Mouse (Mus musculus) heart, postnatal 36 days (tissue): ENCODE results near the gene Pard6b. TPM values are rescaled to one million over a fixed set of nuclear protein-coding genes. Genes with fewer than 3 reads are reported as not detected.

Experiments
- DNase-seq, 2 experiments: peaks; one replicate each; pipeline ENCODE4 v3.0.0; 2021 to 2022
- intact Hi-C: fragments of 180-260 bp; cut with DNase I; formaldehyde crosslinking; loops from one replicate; pipeline ENCODE4 v1.15.1; 2025
- microRNA-seq, 2 experiments: library from miRNA; unstranded; fragments of <30 nt; microRNA quantifications; one replicate each; pipeline ENCODE4 v1.2.0; 2021; ENCODE audit warnings: borderline number of aligned reads in 2 of 2
- total RNA-seq, 2 experiments: library from RNA; stranded (reverse); gene quantifications; 2 replicates each; pipeline ENCODE4 v1.2.3; 2021

The Pard6b gene
- total RNA-seq, 2 experiments from 2014 or later, result 2.7 to 3.1 TPM

DNA sequence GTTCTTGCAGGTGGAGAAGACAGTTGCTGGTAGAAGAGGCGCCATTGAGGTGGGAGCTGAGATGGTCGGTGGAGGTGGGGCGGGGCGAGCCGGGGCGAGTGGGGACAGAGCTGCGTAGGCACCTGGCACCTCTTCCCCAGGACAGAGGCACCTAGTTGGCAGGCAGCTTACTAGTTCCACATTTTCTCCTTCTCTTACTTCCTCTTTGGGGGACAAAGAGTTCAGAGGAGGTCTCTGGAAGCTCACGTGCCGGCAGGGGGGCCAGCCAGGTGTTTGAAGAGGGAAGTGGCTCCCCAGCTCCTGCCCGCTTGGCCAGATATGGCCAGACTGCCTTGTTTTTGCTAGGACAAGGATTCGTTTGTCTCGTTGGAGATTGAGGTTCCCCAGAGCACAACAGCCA is 38.3 kb downstream of the Pard6b start:
- intact Hi-C loops, result loop anchor here (5.0 kb wide), 1 partner anchor 328 kb away; no protein-coding TSS in a partner anchor
- DNase-seq, result no peak

DNA sequence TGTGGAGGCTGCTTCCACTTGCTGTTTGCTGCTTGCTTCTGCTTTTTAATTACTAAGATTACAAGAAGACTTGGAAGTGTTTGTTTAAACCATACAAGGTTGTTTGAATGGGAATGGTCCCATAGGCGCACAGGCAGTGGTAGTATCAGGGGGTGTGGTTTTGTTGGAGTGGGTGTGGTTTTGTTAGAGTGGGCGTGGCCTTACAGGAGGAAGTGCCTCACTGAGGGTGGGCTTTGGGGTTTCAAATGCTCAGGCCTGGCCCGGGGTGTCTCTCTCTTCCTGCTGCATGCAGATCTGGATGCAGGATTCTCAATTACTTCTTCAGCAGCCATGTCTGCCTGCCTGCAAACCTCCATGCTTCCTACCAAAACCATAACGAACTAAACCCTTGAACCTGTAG is 40.1 kb downstream of the Pard6b start:
- DNase-seq, result no peak
- intact Hi-C loops, result no loop called here

DNA sequence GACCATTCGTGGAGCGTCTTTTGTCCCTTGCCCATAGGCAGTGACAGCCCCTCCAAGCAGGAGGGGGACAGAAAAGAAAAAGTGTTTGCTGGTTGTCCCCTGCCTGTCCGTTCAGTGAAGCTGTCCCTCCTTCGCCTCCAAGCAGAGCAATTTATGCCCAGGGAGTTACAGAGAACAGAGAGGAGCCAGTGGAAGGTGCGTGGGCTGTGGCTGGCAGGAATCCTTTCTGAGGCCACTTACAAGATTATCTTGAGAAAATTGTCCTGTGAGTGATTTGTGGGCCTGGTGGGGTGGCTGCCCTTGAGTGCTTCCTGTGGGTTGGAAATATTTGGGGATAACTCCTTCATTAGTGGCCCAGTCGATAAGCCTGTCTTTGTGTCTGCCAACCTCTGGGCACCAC is 42.8 kb downstream of the Pard6b start:
- intact Hi-C loops, result no loop called here
- DNase-seq, result no peak

DNA sequence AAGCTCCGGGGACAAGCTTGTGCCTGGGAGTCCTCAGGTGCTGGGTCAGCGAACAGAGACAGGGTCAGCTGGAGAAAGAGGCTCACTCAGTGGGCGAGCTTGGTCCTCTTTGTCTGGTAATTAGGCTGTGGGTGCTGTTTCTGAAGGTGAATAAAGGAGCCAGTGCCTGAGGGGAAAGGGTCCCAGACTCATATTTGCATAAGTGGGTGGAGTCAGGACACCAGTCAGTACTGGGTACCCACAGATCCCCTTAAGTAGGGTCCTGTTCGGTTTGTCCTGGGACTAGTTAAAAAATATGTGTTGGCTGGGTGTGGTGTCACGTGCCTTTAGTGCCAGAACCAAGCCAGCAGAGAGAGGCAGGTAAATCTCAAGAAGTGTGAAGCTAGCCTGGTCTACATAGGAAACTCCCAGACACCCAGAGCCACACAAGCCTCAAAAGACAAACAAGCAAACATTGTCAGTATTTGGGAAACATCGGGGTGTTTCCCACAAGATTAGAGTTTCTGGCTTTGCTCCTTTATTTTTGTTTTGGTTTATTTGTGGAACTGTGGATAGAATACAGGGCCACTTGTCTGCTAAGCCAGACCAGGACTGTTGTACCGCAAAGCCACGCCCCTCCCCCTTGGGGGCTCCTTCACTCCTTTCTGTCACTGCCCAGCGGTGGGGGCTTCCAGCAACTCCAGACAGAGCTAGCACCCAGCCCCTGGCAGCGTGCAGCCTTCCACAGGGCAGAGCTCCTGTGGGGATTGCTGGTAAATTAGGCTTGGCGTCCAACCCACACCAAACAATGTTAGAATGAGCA is 44.7 kb downstream of the Pard6b start:
- DNase-seq, result no peak

DNA sequence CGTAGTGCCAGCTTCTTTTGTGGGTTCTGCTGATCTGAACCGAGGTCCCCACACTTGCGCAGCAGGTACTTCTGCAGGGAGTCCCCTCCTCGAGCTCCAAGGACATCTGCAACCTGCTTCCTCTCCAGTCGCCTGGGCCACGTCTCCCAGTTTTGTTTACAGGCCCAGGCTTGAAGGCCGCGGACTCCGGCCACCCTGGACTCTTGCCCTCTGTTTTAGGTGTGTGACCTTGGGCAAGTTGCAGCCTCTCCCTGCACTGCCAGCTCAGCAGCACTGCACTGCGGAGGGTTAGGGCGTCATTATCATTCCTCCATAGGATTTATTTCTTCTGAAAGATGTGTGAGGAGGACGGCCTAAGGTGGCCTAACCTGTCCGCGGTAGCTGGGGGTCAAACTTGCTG is 47.0 kb downstream of the Pard6b start:
- DNase-seq, result no peak
- intact Hi-C loops, result no loop called here

More for the DNA sequence above, 44.7 kb downstream of the Pard6b start:
- intact Hi-C loops, result no loop called here

DNA sequence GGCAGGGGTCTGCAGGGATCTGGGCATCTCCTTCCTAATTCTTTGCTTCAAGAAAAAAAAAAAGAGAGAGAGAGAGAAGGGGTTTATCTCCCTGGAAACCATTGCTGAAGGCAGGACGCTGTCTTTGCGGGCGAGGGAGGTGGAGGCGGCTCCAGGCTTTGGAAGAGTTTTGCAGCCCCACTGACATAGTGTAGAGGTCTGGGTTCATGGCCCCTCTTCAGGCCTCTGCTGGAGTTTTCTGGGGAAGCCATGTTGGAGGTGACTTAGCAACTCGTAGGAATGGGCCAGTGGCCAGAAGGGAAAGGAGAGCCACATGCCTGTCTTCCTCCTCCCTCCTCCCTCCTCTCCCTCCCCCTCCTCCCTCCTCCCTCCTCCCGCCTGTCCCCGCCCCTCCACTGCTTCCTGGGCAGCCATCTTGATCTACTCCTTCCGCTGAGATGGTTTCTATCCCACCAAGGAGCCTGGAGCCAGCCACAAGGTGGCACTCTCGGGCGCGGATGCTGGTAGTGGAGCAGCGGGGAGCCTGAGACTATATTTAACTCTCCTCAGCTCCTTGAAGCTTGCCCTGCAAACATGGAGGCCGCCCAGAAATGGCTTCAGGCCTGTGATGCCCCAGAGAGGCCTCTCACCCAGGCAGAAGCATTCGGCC is 47.5 kb downstream of the Pard6b start:
- intact Hi-C loops, result no loop called here
- peak; percentile 51 to 75 for DNase-seq

DNA sequence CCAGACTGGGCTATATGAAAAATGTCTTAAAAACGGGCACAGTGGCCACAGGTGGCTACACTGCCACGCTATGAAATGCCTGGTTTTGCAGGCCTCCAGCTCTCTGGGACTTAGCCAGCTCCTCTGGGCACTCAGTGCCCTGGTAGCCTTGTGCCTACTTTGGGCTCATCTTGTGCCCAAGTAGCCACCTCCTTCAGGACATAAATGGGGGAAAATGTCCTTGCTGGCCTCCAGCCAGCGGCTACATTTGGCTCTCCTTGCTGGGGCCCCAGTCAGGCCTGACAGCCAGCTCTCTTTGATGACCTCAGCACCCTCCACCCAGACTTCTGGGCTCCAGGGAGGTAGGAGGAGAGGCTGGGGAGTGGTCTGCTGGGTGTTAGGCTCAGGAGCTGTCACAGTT is 49.2 kb downstream of the Pard6b start:
- intact Hi-C loops, result no loop called here
- DNase-seq, result no peak

DNA sequence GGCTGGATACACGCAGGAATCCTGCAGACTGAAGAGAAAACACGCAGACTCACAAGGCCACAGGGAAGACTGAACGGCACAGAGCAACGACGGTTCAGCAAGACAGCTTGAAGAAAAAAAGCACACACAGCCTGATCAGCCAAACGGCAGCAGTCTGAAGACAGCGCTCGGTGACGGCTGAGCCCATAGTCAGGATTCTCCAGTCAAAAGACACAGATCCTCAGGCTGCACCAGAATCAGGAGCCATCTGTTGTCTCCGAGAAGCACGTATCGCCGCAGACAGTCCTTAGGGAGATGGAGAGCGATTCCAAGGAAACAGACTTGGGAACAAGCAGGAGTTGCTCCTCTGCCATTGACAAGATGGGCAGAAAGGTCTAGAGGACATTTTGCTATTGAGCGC is 56.4 kb downstream of the Pard6b start:
- DNase-seq, result no peak
- intact Hi-C loops, result no loop called here

DNA sequence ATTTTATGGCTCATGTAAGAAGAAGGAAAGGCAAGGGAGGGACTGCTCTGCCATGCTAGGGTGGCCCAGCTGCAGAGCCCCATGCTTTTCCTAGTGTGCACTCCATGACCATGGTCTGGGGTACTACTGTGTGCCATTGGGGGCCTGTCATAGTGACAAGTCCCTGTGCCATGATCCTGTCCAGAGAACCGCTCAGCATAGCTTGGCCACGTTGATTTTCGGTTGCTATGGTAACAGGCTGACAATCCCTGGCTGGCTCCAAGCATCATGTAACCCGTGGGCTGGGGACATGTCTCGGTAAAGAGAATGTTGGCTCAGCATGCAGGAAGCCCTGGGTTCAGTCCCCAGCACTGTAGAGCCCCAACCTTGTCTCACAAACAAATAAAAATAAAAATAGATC is 63.0 kb downstream of the Pard6b start:
- intact Hi-C loops, result no loop called here
- DNase-seq, result no peak

DNA sequence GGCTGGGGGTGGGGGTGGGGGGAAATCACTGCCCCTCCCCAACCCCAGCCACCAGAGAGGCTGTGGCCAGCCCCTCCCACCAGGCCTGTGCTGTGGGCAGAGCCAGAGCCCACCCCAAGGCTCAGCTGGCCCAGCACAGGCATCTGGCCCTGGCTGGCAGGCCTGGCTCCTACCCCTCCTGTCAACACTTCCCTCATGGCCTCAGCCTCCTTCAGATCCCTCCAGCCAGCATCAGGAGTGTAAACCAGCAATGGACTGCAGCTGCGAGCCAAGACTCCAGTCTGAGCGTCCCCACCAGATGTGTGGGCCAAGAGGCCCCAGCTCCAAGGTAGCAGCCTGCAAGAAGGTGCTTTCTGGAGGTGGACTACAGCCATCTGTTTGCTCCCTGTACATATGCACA is 64.6 kb downstream of the Pard6b start:
- DNase-seq, result no peak
- intact Hi-C loops, result no loop called here

DNA sequence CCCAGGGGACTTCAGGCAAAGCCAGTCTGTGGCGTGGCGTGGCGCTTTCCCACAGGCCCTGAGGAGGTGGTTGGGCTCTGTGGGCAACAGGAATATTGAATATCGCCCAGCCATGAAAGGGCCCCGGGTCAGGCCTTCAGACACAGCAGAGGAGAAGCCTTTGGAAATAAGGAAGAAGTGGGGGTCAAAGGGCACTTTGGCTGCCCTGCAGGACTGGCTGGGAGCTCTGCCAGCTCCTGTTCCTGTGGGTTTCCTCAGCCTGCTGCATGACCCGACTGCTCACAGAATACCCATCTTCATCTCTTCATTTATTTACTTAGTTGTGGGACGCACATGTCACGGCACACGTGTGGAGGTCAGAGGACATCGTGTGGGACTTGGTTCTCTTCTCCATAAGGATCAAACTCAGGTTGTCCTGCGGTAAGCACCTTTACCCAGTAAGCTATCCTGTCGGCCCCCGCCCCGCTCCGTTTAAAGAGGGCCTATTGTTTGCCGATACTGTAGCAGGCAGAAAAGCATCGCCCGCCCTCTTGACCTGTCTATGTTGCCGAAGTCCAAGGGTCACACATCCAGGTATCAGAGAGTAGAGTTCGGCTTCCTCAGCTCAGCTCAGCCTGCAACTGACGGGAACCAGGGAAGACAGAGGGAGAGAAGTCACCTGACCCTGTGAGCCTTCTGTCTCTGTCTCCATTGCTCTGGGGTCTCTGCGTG is 67.1 kb downstream of the Pard6b start:
- DNase-seq, result no peak
- intact Hi-C loops, result no loop called here

DNA sequence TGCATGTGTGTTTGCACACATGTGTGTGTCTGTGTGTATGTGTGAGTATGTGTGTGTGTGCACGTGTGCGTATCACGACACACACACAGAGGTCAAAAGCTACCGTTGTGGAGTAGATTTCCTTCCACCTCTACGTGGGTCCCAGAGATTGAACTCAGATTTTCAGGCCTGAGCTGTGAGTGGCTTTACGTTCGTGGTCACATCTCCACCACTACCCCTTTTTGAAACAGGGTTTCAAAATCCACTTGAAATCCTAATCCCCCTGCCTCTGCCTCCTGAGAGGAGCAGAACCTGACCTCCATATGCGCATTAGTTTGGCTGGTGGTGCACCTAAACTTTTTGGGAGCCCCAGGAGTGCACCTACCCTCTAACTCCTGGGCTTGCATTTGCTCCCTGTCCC is 68.4 kb downstream of the Pard6b start:
- DNase-seq, result no peak
- intact Hi-C loops, result no loop called here

Small RNAs within 50 kb of the gene (microRNA-seq; reads per million reads assigned to microRNA genes)
- 0 reads per million in 2 experiments for gene Gm24327

Other genes with a start within 250 kb of the Pard6b start
- 10 to 100 TPM; 19.5 to 22.3 TPM for gene Ptpn1, start 148.9 kb upstream of the Pard6b start, total RNA-seq
- under 1 TPM; 0.36 to 0.79 TPM for gene Ripor3, start 70.4 kb upstream of the Pard6b start, total RNA-seq
- 10 to 100 TPM; 32.6 to 33.2 TPM for gene Adnp, start 126.1 kb downstream of the Pard6b start, total RNA-seq
- gene Gm20716, start 149.4 kb downstream of the Pard6b start, total RNA-seq, result 10 to 100 TPM; 14.3 to 16.5 TPM
- 10 to 100 TPM; 76.0 to 92.6 TPM for gene Dpm1, start 149.6 kb downstream of the Pard6b start, total RNA-seq
- gene Mocs3, start 149.6 kb downstream of the Pard6b start, total RNA-seq, result 1 to 10 TPM; 7.9 to 8.0 TPM
- under 1 TPM; 0.08 TPM for gene Kcng1, start 200.7 kb downstream of the Pard6b start, total RNA-seq